Mouse (Mus musculus) neural tube, embryonic 10.5 days (tissue): ENCODE measurements around the gene Tcp11l2.

Experiments
- DNase-seq: peaks from one replicate; pipeline ENCODE4 v3.0.0-alpha.2; 2017; ENCODE audit warnings: low spot score; ENCODE audit errors: extremely low spot score

The Tcp11l2 gene

GRCm38 (mm10) chr10:84598172-84598571 lies 21.7 kb downstream of the Tcp11l2 start:
- DNase-seq, result no peak

- no peak for DNase-seq
Measured at GRCm38 (mm10) chr10:84600136-84600535, 23.7 kb downstream of the Tcp11l2 start.

DNA sequence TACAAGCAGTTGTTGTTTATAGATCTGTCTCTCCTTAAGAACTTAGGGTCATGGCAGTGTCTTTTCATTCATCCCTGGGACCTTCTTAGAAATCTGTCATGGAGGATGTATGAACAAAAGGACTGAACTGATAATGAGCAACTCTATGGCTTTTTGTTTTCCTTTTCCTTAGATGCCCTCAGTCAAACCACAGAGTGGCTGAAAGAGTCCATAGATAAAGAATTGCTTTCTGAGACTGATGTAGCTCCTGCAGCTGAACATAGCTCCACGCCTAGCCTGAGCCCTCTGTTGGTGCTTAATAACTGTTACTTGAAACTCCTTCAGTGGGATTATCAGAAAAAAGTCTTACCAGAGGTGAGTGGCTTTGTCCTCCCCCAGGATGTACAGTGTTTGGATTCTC lies 27.9 kb downstream of the Tcp11l2 start:
- no peak for DNase-seq

- no peak for DNase-seq
Measured at GRCm38 (mm10) chr10:84608361-84608760, 31.9 kb downstream of the Tcp11l2 start.

GRCm38 (mm10) chr10:84610324-84610723 lies 33.9 kb downstream of the Tcp11l2 start:
- DNase-seq, result no peak

DNA sequence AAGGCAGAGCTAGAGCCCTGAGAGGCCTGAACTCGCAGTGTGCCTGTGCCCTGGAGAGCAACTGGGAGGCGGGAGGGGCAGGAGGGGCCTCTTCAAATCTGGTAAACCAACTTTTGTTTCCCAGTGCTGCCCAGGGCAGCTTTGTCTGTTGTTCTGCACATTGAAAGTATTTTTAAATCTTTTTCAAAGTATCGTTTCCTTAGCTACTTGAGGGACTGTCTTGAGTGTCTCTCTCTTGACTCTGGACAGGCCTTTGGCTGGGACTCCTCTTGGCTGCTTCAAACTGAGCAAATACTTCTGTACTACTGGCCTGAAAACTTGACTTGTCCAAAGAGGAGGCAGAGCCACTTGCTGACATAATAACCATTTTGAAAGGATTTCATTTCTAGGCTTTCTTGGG lies 34.4 kb downstream of the Tcp11l2 start:
- no peak for DNase-seq

GRCm38 (mm10) chr10:84611664-84612063 lies 35.2 kb downstream of the Tcp11l2 start:
- no peak for DNase-seq

- no peak for DNase-seq
Measured at GRCm38 (mm10) chr10:84612281-84612680, 35.9 kb downstream of the Tcp11l2 start.

- no peak for DNase-seq
Measured at GRCm38 (mm10) chr10:84613366-84613765, 36.9 kb downstream of the Tcp11l2 start.

DNA sequence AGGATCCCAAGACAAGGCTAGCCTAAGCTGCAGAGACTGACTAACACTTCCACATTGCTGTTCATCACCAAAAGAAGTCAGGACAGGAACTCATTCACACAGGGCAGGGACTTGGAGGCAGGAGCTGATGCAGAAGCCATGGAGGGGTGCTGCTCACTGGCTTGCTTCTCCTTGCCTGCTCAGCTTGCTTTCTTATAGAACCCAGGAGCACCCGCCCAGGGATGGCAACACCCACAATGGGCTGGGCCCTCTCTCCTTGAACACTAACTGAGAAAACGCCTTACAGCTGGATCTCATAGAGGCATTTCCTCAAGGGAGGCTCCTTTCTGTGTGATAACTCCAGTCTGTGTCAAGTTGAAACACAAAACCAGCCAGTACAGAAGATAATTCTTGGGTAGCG lies 38.6 kb downstream of the Tcp11l2 start:
- no peak for DNase-seq

DNA sequence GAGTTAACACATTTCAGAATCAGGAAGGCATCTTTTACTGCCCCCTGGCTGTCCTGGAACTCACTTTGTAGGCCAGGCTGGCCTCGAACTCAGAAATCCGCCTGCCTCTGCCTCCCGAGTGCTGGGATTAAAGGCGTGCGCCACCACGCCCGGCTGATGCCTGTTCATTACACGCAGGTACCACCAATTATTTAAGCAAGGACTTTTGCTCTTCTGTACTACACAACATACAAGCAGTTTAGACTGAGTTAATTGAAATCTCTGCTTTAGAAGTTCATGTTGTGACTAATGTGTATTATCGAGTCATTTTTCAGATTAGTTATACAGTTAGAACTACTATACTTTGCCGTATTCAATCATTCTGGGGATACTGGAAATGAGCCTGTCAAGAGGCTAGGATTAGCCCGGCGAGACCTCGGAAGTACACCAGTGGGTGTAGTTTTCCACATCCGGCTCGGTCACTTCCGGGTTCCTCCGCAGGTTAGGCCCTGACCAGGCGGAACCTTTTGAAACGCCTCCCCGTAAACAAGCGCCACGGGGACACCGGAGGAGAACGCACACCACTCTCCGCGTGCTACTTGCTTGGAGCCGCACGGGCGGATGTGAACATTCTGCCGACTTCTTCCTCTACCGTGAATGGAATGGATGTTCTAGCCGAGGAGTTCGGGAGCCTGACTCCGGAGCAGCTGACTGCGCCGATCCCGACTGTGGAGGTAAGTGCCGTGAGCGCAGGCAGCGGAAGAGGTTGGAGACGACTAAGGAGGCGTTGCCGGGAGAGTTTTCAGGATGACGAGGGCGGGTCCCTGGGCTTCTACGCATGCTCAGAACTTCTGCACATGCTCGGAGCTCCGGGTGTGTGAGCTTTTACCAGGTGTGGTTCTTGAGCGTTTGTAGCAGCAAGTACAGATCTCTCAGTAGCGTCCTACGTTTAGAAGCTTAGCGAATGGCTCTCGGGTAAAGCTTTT lies 45.7 kb downstream of the Tcp11l2 start, which contains the start of gene Polr3b:
Gene Polr3b, plus strand, starts transcription at position 467 of the 965 bp plus-strand sequence.
- peak; percentile 94 for DNase-seq

DNA sequence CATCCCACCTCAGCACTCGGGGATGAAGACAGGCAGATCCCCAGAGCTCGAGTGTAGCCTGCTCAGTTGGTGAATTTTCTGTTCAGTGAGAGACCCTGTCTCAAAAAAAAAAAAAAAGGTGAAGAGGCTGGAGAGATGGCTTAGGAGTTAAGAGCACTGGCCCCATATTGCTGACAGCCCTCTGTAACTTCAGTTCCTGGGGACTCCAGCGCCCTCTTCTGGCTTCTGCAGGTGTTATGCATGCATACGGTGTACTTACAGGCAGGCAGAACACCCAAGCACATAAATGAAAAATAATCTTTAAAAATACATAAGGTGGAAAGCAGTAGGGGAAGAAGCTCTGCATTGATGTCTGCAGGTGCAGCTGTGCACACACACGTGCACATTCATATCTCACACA lies 54.8 kb downstream of the Tcp11l2 start:
- DNase-seq, result peak; percentile 34

- DNase-seq, result no peak
Measured at GRCm38 (mm10) chr10:84632005-84632404, 55.6 kb downstream of the Tcp11l2 start.

GRCm38 (mm10) chr10:84636656-84637055 lies 60.2 kb downstream of the Tcp11l2 start:
- DNase-seq, result no peak

GRCm38 (mm10) chr10:84638382-84638781 lies 62.0 kb downstream of the Tcp11l2 start:
- DNase-seq, result no peak

DNA sequence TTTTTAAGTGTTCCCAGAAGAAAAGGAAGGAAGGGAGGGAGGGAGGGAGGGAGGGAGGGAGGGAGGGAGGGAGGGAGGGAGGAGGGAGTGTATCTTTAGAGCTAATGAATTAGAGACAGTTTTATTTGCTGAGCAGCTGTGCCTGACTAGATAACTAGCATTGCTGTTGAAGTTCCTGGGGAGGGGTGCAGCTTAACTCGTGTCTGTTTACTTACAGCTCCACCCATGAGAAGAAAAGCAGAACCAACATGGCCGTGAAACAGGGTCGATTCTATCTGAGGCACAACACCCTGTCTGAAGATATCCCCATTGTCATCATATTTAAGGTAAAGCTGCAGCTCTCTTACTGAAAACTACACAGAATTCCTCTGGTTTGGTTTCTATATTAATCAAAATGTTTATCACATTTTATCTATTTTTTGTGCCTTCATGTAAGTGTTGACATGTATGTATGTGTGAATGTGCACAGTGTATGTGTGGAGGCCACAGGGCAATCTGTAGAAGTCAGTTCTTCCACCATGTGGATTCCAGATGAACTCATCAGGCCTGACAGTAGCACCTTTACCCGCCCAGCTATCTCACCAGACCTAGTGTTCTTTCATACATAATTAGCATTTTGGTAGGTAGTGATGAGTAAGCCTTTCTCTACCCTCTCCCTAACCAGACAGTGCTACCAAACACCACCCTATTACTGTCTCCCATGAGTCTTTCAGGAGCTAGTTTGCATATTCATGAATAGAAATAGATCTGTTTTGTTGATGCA lies 63.3 kb downstream of the Tcp11l2 start:
- DNase-seq, result no peak

DNA sequence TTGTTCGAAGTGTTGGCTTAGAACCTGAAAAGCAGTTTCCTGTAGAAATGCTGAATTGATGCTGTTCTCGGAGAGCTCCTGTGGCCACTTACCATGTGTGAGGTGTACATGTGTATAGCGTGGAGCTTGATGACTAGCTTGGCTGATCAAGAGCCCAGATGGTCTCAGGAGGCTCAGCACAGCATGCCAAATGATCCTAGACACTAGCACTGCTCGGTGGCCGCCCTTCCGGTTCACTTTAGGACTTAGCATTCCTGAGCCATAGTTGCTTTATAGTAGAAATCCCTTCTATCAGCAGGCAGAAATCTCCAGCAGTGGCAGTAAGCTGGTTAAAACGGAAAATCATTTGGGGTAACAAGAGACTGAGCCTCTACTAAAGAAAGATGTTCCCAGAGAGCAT lies 64.4 kb downstream of the Tcp11l2 start:
- DNase-seq, result no peak

DNA sequence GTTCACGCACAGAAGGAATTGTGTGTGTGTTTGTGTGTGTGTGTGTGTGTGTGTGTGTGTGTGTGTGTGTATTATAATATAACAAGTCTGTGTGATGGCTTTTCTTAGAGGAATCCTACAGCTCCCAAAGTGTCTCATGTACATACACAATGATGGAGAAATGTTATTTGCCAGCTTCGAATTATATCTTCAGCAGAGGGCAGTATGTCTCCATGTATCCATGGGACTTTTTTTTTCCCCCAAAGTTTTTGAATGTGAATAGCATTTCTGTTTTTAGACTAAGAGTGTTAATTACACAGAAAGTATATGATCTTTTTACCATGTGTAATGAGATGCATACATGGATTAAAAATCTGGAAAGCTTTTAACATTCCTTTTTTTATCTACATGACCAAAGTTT lies 65.2 kb downstream of the Tcp11l2 start:
- DNase-seq, result no peak

GRCm38 (mm10) chr10:84645940-84646339 lies 69.5 kb downstream of the Tcp11l2 start:
- no peak for DNase-seq

- DNase-seq, result no peak
Measured at GRCm38 (mm10) chr10:84646506-84647102, 70.2 kb downstream of the Tcp11l2 start.

DNA sequence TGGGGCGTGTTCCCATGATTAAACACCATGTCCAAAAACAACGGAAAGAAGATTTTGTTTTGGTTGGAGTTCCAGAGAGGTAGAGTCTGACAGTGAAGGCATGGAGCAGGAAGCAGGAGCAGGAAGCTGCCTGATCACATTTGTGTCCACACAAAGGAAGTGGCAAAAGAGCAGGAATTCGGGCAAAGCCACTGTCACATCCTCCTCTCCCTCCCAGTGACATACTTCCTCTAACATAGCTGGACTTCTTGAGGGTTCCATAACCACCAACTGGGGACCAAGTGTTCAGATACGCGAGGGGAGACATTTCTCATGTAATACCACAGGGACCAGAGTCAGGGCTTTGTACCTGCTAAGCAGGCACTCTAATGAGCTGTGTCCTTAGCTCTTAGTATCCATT lies 70.8 kb downstream of the Tcp11l2 start:
- no peak for DNase-seq

DNA sequence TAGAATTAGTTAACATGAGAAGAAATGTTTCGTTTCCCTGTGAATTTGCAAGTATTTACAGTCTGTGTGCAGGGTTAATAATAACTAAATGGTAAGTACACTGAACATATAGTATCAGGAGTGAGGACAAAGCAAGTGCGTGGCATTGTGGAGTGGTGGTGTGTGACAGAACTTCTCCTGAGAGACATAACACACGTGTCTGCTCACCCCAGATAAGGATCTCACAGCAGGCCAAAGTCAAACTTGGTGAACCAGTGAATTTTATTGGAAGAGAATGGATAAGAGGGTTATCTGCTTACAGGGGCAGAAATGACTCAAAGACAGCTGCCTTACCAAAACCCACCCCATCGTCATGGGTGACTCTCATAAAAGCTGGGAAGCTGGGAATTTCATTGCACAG lies 72.5 kb downstream of the Tcp11l2 start:
- no peak for DNase-seq
